Mouse (Mus musculus): ENCODE data around the gene Mfn1.

Mfn1 gene

GRCm38 (mm10) chr3:32610560-32610959 is 81.3 kb downstream of the Mfn1 start:
- DNase-seq (ENCODE audit: extremely low spot score, low read depth, low spot score): no peak

GRCm38 (mm10) chr3:32611606-32612170 is 82.4 kb downstream of the Mfn1 start:
- DNase-seq (ENCODE audit: extremely low spot score, low read depth, low spot score): no peak

GRCm38 (mm10) chr3:32614786-32615185 is 85.5 kb downstream of the Mfn1 start:
- DNase-seq (ENCODE audit: extremely low spot score, low read depth, low spot score): no peak

DNA sequence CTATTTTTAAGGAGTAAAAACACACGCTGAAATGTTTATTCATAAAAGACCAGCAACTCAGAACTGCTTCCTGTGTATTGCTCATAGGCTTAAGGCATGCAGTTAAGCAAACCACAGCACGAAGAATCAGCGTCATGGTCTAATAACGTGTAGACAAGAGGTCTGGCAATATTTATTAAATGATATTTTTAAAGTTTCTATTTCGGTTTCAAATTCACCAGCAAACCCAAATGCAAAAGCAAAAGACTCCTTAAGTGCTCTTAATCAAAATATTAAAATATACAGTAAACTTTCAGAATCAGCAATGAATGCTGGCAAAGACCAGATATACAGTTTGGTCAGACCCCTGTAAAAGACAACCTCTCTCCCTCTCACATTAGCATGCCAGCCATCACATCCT is 86.1 kb downstream of the Mfn1 start:
- no peak for DNase-seq (ENCODE audit: extremely low spot score, low read depth, low spot score)

GRCm38 (mm10) chr3:32616006-32616330 is 86.7 kb downstream of the Mfn1 start:
- no peak for DNase-seq (ENCODE audit: extremely low spot score, low read depth, low spot score)

- no peak for DNase-seq (ENCODE audit: extremely low spot score, low read depth, low spot score)
Measured at GRCm38 (mm10) chr3:32616331-32617052, 87.2 kb downstream of the Mfn1 start, which contains the start of gene Gnb4. Gene Gnb4 (minus strand): TSS chr3:32616585.

- no peak for DNase-seq (ENCODE audit: extremely low spot score, low read depth, low spot score)
Measured at GRCm38 (mm10) chr3:32617053-32617642, 87.9 kb downstream of the Mfn1 start.

DNA sequence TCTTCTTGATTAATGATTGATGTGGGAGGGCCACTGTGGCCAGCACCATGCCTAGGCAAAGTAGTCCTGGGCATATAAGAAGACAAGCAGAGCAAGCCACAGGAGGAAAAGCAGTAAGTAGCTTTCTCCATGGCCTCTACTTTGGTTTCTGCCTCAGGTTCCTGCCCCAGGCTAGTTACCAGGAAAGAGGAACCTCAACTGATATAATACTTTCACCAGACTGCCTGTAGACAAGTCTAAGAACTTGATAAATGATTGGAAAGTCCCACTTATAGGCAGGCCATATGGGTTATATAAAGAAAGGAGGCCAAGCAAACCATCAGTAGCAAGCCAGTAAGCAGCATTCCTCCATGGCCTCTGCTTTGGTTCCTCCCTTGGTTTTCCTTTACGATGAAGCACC is 92.4 kb downstream of the Mfn1 start:
- no peak for DNase-seq (ENCODE audit: extremely low spot score, low read depth, low spot score)

GRCm38 (mm10) chr3:32622106-32622505 is 92.8 kb downstream of the Mfn1 start:
- no peak for DNase-seq (ENCODE audit: extremely low spot score, low read depth, low spot score)

DNA sequence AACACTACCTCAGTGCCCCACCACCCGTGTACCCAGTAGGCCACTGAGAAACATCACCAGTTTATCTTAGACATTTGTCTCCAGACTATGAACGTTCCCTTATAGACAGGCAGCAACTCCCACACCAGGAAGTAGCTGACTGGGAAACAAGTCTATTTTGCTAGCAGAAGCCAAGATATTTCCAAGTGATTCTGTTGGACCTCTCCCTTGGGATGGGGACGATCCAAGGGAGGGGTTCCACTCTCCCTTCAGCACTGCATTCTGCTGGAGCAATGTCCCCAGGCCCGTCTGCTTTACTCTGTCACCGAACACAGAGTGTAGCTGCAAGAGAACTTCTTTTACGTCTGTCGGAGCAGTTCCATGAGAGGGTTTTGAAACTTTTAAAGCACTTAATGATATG is 98.9 kb downstream of the Mfn1 start:
- no peak for DNase-seq (ENCODE audit: extremely low spot score, low read depth, low spot score)

Measured in hindlimb bud, embryonic 11.5 days (tissue).